Mouse (Mus musculus) myocyte (in vitro differentiated cells): Measurements from ENCODE around the gene Setd3.

Experiments used
- CEBPB ChIP-seq: IDR thresholded peaks from 2 replicates; pipeline ENCODE4 v1.6.1; 2011; ENCODE audit warnings: mild to moderate bottlenecking, moderate library complexity; ENCODE audit not compliant: poor library complexity, insufficient read depth, severe bottlenecking
- E2F4 ChIP-seq: IDR thresholded peaks from one replicate; pipeline ENCODE4 v1.6.1; 2011; ENCODE audit warnings: mild to moderate bottlenecking, control low read depth, moderate library complexity; ENCODE audit not compliant: insufficient read depth
- MAX ChIP-seq: IDR thresholded peaks from one replicate; pipeline ENCODE4 v1.6.1; 2011; ENCODE audit warnings: low read depth, mild to moderate bottlenecking, control low read depth
- MYOD1 ChIP-seq, 3 experiments: IDR thresholded peaks; one replicate each; pipeline ENCODE4 v1.6.1; 2011; ENCODE audit warnings: control low read depth in 2 of 3, low read depth in 2 of 3, mild to moderate bottlenecking in 2 of 3, moderate library complexity in 1 of 3; ENCODE audit not compliant: insufficient read length in 2 of 3, control insufficient read depth in 1 of 3
- MYOG ChIP-seq, 3 experiments: IDR thresholded peaks; one replicate each; pipeline ENCODE4 v1.6.1; 2011; ENCODE audit warnings: control low read depth in 2 of 3, low read depth in 2 of 3, mild to moderate bottlenecking in 2 of 3; ENCODE audit not compliant: insufficient read length in 2 of 3, control insufficient read depth in 1 of 3, insufficient read depth in 1 of 3
- POLR2A ChIP-seq: IDR thresholded peaks from one replicate; pipeline ENCODE4 v1.6.1; 2011; ENCODE audit warnings: low read depth, mild to moderate bottlenecking, control low read depth, moderate library complexity; ENCODE audit not compliant: insufficient read length
- POLR2AphosphoS2 ChIP-seq: IDR thresholded peaks from one replicate; pipeline ENCODE4 v1.6.1; 2011; ENCODE audit warnings: low read depth, control low read depth; ENCODE audit not compliant: insufficient read length
- REST ChIP-seq: IDR thresholded peaks from one replicate; pipeline ENCODE4 v1.6.1; 2011; ENCODE audit warnings: mild to moderate bottlenecking, control low read depth, moderate library complexity; ENCODE audit not compliant: insufficient read depth, insufficient read length
- TCF12 ChIP-seq: IDR thresholded peaks from one replicate; pipeline ENCODE4 v1.6.1; 2011; ENCODE audit warnings: mild to moderate bottlenecking, control low read depth; ENCODE audit not compliant: poor library complexity, insufficient read depth, severe bottlenecking
- TCF3 ChIP-seq: IDR thresholded peaks from one replicate; pipeline ENCODE4 v1.6.1; 2011; ENCODE audit warnings: low read depth, control low read depth; ENCODE audit not compliant: insufficient read length
- USF1 ChIP-seq: IDR thresholded peaks from one replicate; pipeline ENCODE4 v1.6.1; 2011; ENCODE audit warnings: low read depth, mild to moderate bottlenecking, control low read depth, moderate library complexity

- TF ChIP-seq POLR2A (no peak), MYOD1 (IDR thresholded peaks at IDR 0.05; ENCODE audit: control insufficient read depth in 1 of 3, insufficient read length in 2 of 3, low read depth in 2 of 3) (no peak), TCF12 (no peak), USF1 (no peak), CEBPB (no peak), MYOG (IDR thresholded peaks at IDR 0.05; ENCODE audit: control insufficient read depth in 1 of 3, insufficient read depth in 1 of 3, insufficient read length in 2 of 3, low read depth in 2 of 3) (no peak), E2F4 (no peak), POLR2AphosphoS2 (no peak), MAX (no peak), REST (no peak), TCF3 (no peak)
Measured at GRCm38 (mm10) chr12:108172639-108173038, 6.5 kb downstream of the Setd3 start.
